Mouse (Mus musculus) CD4-positive helper T cell, adult 2 months (primary cell): ENCODE measurements around the gene Nhej1.

Source experiments
- DNase-seq: peaks from one replicate; pipeline ENCODE4 v3.0.0-alpha.2; 2012; ENCODE audit warnings: low read depth, missing footprints, low spot score

The Nhej1 gene

DNA sequence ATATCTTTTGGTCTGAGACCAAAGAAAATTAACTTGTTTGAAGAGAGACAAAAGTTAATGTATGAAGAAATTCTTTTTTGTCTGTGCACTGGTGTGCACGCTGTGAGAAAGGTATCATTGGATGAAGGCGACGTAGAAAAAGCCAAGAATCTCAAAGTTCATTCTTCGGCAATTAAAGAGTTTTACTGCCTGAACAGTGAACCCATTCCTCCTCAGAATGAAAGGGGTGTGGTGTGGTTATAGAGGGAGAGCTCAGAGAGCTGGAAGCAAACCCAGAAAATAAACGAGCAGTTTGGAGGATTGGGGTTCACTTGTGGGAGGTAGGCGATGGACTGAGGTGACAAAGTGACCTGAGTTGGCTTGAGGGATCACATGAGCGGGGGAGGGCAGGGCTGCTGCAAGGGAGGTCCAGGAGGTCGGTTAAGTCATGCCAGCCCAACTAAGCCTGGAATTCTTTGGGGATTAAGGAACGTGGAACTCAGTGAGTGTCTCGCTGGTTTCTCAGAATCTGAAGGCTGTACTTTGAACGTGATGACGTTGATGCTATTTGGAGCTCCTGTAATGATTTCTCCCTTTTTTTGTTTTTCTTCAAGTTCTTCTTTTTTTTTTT is 188.7 kb downstream of the Nhej1 start:
- DNase-seq, result no peak

DNA sequence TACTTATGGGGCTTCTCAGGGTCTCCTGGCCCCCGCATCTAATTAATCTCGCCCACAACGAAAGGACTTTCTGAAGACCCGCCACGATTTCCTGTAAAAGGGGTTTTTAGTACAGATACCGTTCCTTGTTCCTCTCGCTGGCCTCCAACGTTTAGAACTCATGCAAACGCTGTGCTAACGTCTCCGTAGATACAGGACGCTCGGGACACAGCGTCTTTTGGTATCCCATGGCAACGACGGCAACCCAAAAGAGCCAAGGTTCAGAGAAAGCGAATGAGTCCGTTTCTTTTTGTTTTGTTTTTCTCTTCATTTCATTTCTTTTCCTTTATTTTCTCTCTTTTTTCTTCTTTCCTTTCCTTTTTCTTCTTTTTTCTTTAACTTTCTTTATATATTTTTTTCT is 189.6 kb downstream of the Nhej1 start, which contains the start of gene Cfap65:
Gene Cfap65, minus strand, starts transcription at position 198 of the 400 bp plus-strand sequence.
- DNase-seq, result no peak

DNA sequence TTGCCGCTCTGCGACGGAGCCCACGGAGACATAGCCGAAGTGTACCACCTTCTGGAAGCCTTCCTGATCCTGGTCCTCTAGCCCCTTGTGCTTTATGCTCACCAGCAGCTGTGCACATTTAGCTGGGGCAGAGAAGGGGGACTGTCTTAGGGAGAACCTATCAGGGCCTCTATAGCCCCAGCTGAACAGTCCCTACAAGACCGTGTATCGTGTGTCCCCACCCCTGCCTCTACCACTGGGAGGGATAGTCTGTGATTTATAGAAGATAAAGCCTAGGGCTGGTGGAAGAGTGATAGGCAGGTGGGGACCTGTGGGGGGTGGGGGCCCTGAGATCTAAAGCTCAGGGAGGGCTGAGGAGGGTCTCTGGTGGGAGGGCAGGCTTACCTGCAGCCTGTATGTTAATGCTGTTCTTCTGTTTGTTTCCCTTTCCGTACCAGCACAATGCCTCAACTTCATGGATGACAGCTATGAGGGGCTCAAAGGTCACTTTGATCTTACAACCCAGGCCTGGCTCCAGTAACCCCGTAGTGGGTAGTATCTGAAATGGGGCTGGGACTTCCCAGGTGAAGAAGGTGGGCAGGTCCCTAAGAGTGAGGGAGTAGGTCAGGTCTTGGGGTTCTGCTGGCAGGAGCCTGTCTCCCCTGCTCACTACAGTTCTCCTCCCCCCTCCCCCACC is 197.2 kb downstream of the Nhej1 start:
- DNase-seq, result no peak

DNA sequence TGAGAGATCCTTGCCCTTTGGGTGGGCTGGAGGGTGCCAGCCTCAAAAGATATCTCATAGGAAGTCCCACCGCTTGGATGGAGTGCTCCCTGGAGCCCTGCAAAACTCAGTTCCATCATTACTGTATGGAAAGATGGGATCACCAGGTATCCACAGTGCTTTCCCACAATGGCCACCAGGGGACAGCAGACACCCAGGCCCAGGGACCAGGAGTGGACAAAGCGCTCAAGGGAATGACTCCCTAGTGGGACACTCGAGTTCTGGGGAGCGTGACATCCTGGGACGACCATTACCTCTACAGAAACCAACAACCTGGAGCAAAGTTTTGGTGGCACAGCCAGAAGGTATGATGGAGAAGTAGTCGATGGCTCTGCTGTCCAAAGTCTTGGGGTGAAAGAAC is 198.3 kb downstream of the Nhej1 start:
- no peak for DNase-seq

DNA sequence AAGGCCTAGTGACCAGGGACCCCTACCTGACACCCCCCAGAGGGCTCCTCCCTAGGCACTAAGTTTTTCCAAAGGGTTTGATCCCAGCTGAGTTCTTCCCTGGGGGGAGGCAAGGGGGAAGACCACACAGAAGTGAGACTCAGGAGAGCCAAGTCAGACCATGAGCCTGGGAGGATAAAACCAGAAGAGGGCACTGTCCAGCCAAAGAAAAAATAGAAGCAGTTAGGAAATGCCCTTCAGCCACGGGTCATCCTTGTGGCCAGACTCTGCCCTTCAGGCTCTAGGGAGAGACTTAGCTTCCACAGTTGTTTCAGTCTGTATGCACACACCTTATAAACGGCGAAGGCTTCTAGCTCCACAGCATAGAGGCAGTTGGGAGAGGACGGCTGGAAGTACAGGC is 200.5 kb downstream of the Nhej1 start:
- no peak for DNase-seq
